Mouse (Mus musculus) cerebellum, adult 9-11 months (tissue): ENCODE measurements at regions not wholly inside any gene's neighbourhood (a gene's known extent, or its start where the extent isn't known, plus 50 kb on each side); places are given as distances from the start of the nearest gene placed in this dataset.

Experiments
- DNase-seq: peaks from one replicate; pipeline ENCODE4 v3.0.0; 2022

DNA sequence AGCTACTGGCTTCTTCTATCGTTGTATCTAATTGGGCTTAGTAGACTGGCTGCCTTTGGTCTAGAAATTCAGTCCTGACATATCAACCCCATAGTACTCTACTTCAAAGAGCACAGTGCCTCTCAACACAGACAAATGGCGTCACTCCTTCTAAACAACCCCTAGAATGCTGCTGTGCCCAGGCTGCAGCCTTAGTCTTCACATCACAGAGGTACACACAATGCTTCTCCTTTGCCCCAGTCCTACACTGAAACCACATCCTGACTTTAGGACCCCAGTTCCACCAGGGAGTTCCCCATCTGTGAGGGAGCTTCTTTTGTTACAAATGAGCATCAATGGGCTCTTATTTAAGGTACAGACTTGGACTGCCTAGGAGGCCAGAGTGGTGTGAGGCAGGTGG lies 312.6 kb downstream of the Cd83 start:
- DNase-seq, result no peak

DNA sequence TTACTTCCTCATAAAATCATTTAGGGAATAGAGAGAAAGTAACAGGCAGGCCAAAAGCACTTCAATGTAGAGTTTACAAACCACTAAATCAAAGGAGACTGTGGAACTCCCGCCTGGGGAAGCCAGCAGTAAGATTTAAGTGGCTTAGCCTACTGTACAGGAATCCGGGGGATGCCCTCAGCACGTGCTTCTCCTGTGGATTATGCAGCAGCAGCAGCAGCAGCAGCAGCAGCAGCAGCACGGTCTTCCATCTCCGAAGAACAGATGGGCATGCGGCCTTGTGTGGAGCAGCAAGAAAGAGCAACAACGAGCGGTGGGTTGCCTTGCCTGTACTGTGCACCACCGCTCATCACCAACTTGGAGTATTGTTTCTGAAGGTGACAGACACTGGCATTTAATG lies 314.9 kb downstream of the Cd83 start:
- DNase-seq, result no peak

DNA sequence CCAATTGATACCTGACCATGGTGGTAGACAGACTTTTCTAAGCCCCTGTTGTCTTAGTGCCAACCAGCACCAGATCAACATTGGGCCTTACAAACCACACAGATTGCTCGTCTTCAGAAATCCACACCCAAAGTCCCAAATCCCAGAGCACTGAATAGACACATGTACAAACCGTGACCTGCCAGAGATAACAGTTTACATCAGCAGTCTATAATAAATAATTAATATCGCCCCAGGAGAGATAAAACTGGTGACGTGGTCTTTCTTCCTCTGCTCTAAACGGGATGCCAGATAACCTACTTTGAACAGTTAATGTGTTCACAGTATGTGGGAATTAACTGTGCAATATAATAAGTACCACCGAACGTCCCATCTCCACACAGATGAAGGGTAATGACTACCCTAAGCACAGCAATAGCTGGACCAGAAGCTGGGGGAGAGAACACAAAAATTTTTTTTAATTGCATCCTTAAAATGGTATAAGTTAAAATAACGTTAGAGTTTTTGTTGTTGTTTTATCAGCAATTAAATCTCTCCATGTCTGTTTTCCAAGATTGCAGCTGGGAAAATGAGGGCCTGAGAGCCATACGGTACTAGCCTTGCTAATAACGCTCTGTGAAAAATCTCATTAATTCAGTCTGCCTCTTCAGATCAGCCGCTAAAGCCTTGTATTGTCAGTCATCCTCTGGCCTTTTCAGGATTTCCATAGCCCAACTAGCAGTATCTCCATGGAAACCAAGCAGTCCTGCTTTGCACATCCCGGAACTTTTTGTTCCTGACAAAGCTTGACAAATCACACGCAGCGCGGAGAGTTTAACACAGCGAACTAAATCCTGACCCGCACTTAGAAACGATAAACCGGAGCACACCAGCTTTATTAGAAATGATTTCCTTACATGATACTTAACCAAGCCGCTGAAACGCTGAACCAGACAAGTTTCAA lies 315.8 kb downstream of the Cd83 start:
- DNase-seq, result no peak

DNA sequence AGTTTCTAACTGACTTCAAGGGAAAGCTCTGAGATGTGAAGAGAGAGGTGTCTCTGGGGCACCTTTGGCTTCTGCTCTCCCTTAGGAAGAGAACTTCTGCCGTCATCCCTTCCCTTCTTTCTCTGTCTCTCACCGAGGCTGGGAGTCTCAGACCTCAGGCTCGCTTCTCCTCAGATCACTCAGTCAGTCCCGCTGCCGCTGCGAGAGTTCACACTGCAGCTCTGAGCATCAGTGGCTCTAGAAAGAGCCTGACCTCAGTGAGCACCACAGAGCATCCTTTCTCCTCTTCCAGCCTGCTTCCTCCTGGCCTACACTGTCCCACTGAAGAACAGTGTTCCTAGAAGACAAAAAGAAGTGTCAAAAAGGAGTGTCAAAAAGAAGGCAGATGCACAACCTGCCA lies 316.6 kb downstream of the Cd83 start:
- no peak for DNase-seq

DNA sequence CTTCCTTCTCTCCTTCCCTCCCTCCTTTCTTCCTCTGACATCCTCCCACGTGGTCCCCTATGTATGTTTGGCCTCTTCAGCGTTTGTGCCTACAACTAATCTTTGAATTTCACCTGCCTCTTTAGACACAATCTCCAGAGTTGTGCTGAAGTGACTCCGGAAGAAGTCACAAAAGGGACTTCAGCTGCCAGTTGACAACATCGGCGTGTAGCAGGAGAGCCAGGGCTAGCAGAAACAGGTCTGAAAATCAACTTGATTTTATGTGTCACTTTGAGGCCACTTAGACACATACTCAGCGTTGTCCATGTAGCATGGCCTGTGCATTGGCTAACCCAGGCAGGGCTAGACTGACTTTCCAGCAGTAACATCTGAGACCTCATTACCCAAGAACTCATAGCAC lies 317.2 kb downstream of the Cd83 start:
- no peak for DNase-seq

DNA sequence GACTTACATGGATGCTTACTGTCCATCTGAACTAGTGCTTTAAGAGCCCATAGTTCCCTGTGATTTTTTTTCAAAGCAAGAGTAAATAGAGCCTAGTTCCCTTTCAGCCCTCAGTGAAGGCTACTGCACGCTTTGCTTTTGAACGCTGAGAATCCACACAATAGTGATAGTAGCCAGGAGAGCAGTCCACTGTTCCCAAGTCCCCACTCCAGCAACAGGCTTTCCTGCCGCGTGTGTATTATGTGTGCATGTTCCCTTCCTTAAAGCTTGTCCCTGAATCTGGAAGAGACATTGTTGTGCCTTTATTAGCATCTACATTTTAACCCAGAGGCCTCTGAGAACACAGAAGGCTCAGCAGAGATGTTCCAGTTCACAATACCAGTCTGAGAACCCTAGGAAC lies 317.7 kb downstream of the Cd83 start:
- DNase-seq, result no peak

DNA sequence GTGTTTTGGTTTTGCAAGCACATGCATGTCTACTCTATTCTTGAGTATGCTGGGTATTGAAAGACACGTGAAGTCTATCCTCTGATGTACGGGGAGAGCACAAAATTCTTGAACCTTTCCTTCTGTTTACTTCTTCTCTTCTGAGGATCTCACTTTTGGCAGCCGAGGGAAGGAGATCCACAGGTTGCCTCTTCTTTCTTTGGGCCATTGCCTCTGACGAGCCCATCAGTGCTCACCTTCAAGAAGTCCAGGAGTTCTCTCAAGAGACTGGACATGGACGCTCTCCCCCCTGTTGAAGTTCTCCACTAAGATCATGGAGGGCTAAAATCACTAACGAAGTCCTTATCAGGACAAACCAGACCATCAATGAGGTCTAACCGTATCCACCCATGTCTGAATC lies 318.8 kb downstream of the Cd83 start:
- DNase-seq, result no peak

DNA sequence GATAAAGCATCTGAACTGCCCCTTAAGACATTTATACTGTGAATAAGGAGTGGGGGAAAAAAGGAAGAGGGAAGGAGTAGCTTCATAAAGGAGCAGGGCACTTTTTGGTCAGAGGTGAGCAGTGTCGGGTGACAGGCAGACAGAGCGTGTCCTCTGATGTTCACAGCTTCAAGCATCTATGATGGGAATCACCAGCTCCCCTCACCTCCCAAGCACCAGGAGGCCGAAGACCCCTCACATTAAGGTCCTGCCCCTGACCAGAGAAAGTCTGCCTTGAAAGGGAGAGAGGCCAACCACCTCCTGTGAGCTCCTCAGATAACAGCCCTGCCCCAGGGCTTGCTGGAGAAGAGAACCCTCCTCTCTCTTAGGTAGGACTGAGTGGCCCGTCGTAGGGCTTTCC lies 320.6 kb downstream of the Cd83 start:
- no peak for DNase-seq

DNA sequence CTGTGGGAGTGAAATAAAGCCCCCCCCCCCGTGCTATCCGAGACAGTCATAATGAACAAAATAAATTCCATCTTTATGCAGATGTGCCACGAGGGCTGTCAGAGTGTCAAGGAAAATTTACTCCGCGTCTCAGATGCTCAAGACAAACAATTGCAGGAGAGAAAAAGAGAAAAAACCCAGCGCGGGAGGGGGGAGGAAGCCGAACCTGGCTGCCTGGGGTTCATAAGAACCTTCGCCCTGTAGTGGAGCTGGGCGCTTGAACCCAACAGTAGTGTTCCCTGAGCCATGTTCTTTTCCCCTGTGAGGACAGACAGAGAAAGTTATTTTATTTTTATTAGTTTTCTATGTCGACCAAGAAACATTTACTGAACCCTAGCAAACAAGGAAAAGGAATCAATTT lies 324.1 kb downstream of the Cd83 start:
- no peak for DNase-seq

DNA sequence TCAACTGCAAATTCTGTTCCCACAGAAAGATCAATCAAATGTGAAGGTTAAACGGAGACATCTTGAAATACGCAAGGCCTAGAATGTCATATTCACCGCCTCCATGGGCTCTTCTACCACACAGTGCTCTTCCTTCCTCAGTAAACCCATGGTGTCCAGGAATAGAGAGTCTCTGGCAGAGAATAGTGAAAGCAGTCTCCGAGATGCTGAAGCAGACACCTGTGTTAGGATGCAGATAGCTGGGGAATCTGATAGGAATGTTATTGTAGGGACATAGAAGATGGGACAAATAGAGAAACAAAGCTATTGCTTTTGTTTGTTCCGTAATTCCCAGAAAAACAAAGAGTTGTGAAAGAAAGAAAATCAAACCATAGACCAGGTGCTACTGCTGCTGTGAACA lies 328.5 kb downstream of the Cd83 start:
- no peak for DNase-seq

DNA sequence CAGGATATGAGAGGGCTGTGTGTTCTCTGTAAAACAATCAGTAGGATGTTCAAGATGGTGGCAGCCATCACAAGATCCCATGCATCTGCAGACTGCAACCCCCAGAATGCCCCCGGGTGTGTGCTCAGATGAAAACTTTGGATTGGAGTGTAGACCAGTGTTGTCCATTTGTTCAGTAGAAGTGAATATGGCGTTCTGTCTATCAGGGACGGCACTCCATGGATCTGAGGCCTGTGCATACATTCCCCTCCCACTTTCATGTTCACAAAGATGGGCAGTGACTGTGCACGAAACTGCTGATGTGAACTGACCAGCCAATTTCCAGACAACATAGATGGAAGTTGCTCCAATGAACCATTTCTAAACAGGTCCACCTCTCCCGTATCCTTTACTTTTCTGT lies 330.3 kb downstream of the Cd83 start:
- no peak for DNase-seq

DNA sequence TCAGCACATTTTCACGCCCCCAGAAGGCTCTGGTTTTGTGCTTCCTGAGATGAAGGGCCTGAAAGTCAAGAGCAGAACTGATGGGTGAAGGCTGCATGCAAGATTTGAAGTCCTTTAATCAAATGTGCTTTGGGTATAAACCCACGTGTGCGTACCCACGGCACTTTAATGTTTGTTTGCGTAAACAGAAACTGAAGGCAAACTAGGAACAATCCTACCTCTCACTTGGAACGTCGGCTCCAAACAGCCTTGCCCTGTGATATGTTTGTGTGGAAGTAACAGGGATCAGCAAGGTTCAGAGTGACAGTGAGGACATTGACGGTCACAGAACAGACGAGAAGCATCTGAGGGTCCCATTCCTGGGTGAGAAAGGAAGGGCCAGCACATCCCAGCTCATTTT lies 333.3 kb downstream of the Cd83 start:
- DNase-seq, result no peak

DNA sequence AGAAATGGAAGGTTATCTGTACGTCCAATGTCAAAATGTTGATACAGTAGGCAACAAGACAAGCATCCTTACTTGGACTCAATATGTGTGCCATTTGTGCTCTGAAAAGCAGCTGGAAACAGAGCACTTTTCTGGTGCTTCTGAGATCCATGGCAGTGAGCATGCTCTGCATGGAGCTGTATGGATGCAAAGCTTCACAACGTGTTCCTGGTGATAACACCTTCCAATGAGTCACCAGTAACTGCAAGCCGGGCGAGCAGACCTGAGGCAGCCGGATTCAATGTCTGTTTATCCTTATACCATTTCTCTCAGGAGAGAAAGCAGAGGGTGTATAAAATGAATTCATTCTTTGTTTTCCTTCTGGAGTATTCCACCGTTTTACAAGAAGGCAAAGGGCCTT lies 334.3 kb downstream of the Cd83 start:
- no peak for DNase-seq

DNA sequence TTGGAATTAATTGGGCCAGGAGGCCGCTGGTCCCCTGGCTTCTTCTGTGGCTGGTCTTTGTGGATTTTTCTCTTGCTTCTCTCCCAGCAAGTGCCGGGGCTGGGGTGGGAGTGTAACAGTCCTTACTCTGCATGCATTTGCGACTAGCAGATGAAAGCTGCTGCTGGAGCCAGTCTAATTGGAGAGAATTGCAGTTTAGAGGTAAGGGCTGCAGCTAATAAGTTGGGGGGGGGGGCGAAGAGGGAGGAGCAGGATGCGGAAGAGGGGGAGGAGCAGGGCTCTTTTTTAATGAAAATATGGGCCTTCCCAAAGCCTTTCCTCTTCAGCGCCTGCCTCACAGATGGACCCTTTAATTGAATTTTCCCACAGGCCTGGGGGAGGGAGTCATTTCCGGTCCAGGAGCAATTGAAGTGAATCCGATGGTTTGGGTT lies 336.7 kb downstream of the Cd83 start:
- no peak for DNase-seq

DNA sequence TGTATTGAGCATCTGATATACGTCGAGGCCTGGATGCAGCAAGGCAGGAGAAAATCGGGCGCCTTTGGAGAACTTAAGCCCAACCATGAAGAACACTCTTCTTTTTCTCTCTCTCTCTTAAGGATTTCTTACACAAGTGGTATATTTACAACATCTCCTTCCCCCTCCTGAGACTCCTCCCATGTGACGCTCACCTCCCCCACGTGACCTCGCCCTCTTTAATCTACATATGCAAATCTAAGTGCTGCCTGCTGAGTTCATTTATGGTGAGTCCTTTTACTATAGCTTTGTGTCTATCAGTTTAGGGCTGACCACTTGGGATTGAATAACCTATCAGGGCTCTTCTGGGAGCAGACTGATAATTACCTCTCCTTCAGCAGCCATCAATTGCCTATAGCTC lies 337.4 kb downstream of the Cd83 start:
- DNase-seq, result no peak

DNA sequence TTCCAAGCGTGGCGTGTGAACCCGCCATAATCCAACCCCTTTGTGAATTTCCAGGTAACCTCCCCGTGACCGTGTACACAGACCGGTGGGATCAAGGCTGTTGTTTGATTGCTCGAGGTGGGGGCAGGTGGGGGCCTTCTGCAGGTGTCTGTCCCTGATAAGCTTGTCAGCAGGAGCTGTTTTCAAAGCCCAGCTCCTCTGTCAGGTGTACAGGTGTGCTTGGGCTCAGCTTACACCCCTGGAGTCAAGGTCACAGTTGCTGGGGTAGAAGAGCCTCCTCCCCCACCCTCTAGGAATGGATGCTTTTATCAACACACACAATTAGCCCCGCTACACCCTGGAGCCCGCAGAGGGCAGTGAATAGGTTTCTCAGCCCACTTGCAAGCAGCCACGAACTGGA lies 341.6 kb downstream of the Cd83 start:
- DNase-seq, result no peak

DNA sequence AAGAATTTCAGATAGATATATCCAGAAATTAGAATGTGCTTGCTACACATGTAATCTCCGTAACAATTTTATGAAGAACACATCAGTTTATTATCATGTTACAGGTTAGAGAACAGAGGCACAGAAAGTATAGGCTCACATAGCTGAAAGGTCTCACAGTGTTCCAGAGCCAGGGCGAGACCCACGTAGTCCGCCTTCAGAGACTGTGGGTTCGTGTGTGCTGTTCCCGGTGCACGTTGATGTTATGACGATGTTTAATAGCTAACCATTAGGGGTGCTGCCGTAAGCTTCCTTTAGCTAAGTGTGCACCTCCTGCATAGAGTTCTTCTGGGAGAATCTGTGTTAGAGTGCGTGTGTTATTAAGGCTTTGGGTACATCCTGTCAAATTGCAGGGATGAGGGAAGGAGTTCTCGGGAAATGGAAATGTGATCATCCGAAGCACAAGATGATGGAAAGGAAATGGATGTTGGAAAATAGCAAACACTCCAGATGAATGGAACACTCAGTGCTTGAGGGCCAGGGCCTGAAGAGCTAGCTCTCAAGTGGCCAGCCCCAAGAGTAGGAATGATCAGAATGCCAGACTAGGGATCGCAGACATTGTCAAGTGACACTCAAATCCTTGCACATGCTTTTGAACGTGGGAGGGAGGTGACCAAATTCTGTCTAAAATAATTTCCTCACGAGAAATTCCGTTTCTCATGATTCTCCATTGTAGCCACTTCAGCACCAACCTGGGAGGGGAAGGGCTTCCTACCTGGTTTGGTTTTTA lies 344.1 kb downstream of the Cd83 start:
- DNase-seq, result no peak

DNA sequence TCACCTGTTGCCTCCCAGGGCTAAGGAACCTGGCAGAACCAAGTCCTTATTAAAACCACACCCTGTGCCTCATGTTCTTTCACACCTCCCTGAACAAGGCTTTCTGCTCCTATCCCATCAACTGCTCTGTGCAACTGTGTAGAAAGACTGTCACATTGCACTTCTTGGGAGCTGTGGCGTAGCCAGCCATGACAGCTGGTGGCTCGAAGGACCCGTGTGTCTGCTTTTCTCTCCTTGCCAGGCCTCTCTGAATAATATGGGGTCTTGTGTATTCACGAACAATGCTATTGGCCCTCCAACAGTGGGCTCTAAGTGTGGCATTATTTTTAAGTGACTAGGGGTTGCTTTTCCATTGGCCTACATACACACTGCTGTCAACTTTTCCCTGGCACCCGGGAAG lies 347.3 kb downstream of the Cd83 start:
- DNase-seq, result no peak

DNA sequence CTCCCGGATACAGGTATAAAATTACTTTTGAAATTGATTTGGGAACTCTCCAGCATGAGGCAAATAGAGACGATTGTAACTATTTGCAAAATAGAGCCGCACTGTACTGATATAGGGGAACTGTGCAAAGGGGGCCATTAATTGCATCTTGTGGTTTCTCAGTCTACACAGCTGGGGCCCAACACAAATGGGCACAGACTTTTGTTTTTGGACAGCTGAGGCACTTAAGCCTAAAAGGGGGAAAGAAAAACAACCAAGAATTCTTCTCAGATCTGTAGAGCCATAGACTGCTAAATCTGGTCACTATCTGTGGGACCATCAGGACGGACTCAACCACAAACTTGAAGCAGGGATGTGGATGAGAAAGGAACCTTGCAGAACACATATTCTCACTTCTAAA lies 347.9 kb downstream of the Cd83 start:
- no peak for DNase-seq

DNA sequence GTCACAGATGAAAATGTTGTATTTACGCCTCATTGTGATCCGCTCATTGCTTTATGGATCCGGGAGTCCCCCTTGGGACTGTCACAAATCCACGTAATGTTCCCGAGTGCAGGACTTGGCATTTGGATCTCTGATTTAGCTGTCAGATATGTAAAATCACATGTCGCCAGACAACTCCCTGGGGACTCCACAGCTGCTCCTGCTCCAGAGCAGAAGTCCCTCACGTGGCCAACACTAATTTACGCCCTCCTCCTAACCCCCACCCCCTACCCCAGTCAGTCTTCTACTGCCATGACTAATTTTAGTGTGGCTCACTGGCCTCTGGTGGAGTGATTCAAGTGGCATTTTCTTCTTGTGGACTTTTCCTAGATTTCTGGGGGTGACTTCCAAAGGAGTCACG lies 348.9 kb downstream of the Cd83 start:
- no peak for DNase-seq

DNA sequence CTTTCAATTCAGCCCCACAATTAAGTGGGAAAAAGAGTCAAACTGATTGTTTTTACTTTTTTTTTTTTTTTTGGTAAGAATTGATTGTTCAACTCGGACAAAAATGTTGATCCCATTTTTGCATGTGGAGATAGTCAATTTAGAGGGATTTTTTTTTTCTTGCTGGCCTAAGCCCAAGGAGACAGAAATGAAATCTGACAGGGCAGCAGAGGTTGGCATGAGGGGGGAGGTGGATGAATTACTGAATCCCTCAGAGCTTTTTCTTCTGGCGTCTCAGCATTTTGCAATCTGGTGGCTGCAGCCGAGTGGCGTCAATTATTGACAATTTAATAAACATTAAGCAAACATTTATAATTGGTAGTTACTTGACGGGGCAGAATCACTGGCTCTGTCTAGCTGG lies 356.6 kb downstream of the Cd83 start:
- no peak for DNase-seq

DNA sequence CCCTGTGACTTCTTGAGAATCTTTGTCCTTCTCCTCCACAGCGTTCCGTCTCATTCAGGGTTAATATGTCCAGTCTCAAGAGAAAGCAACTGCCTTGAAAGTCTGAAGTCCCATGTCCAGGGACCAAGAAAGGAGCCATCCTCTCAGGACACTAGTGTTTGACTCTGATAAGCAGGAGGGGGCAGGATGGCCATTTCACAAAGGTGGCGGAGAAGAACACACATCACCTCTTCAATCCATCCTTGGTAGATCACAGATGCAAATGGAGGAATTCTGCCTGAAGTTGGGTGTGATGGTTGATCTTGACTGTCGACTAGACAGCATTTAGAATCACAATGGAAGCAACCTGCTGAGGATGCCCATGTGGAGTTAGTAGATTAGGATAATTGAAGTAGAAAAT lies 360.9 kb downstream of the Cd83 start:
- DNase-seq, result no peak

DNA sequence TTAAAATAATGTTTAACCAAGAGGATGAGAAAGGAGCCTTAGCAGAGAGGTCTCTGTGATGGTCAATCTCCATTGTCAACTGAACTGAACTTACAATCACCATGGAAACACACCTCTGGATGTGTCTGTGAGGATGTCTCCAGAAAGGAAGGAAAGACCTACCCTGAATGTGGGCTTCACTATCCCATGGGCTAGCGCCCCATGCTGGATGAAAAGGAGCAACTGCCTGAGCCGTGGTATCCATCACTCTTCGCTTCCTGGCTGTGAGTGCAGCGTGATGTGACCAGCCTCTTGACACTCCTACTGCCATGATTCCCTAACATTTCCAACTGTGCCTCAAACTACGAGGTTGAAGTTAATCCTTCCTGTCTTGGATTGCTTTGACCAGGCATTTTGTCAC lies 363.3 kb downstream of the Cd83 start:
- DNase-seq, result no peak

DNA sequence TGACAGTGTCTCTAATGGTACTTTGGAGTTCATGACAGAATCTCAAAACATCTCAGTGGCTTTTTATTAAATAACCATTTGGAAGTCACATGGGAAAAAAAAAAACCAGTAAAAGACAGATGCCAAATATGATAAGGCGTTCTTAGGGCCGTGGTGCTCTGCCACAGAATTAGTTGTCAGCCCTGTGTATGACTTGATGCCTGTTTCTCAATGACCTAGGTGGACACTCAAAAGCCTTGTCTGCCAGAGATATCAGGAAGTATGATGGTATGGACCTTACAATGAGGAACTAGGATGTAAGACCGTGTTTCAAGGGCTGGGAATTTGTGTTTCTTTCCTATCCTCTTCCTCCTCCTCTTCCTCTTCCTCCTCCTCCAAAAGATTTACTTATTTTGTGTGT lies 364.9 kb downstream of the Cd83 start:
- DNase-seq, result no peak
